8 mouse cellular contexts compared by ENCODE assay signal in the genomic region with DNA sequence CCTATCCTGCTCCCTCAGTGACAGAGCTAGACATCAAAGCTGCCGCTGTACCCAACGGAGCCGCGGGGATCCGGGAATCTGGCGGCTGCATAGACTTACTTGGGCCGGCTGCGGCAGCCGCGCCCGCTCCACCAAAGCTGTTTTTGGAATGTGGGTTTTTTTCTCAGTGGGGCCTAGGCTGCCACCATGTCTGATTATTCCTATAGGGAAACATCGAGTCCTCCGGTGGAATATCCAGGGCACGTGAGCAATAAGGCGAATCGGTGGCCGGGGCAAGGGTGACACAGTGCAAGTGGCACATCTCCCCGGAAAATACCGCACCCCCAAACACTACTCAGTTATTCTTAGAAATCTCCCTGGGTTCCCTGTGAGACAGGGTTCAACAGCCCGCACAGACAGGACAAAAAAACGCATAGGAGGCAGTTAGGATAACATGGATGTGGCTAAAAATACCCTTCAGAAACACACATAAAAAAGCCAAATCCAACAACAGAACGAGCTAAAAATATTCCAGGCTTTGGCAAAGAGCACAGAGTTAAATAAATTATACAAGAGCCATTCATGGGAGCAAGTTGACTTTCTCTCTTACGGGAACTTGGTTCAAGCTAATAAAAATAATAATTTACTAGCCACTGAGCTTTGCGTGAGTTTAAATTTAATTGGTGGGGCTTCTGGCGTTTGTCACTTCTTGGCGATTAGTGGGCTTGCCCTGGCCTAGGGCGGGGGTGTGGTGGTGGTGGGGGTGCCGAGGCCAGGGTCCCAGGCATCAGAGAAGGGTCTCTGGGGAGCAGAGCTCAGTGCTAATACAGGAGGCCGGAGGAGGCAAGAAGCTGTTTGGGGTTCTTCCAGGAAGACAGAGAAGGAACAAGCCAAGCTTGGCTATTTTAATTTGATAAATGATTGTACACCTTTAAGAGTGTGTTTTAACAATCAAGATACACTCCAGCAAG. TPM values are rescaled to one million over a fixed set of nuclear protein-coding genes. Genes with fewer than 3 reads are reported as not detected.
DNase-seq lines count a peak whose midpoint lies in the region; ATAC-seq lines count a peak whose summit lies in the region.

No protein-coding gene starts in this region.

- no peak for ATAC-seq in limb, embryonic 12.5 days (ENCODE audit: insufficient number of reproducible peaks, insufficient read depth, low FRiP score, low TSS enrichment, low read depth)

- H3K27me3 ChIP-seq in limb, embryonic 12.5 days, result no peaks in the 10 kb centered on the region

- H3K4me2 ChIP-seq in limb, embryonic 12.5 days, result peak overlapping the region; percentile 97

- peaks cover 84% of the 10 kb centered on the region for H3K4me1 ChIP-seq in limb, embryonic 12.5 days (replicated peaks)

- H3K9ac ChIP-seq in limb, embryonic 12.5 days (replicated peaks), result peak overlapping the region; percentile 100

- peaks cover 21% of the 10 kb centered on the region for H3K36me3 ChIP-seq in limb, embryonic 12.5 days

- H3K9me3 ChIP-seq in limb, embryonic 12.5 days, result no peaks in the 10 kb centered on the region

- peak overlapping the region; percentile 98 for H3K27ac ChIP-seq in limb, embryonic 12.5 days

- peak; percentile 50 to 81 for DNase-seq in adrenal gland, adult (ENCODE audit: inconsistent age in 2 of 2, low spot score in 1 of 2)
- DNase-seq in adrenal gland, postnatal 25 days, result no peak
- DNase-seq in Muller cell, postnatal 12 days (ENCODE audit: inconsistent ontology term), result peak; percentile 46
- peak; percentile 72 for DNase-seq in forelimb bud, embryonic 11.5 days (ENCODE audit: low read depth, low spot score)
- DNase-seq in retina, postnatal 1 day, result peak; percentile 58
- no peak for DNase-seq in natural killer cell, adult 2 months (ENCODE audit: low spot score in 2 of 2)
- DNase-seq in urinary bladder, adult 18-20 months (ENCODE audit: low spot score in 2 of 2), result no peak

- 3% methylated on average over 29 of the region's 29 CpGs for WGBS in limb, embryonic 12.5 days

- peak overlapping the region; percentile 92 for H3K4me3 ChIP-seq in limb, embryonic 12.5 days (replicated peaks)

RNA-seq across cellular contexts. Expression of a gene that starts 8.5 kb away (rescaled TPM):
- 23.8 and 25.8 TPM in 2 replicates for total RNA-seq in adrenal gland, postnatal 25 days (2021)
- polyA plus RNA-seq in limb, embryonic 12.5 days (2016; fragmentation: Nextera tagmentation; extraction: Ambion mirVana), result 18.3 and 18.5 TPM in 2 replicates

Comparison
In these comparisons a context has a peak if more than half of its experiments do, and no peak if none do; other contexts are left out.
1. DNase-seq: peak in adrenal gland, adult (2 of 2), Muller cell, postnatal 12 days (single experiment), forelimb bud, embryonic 11.5 days (single experiment) and retina, postnatal 1 day (single experiment); none in adrenal gland, postnatal 25 days (single experiment), natural killer cell, adult 2 months (0 of 2) and urinary bladder, adult 18-20 months (0 of 2).